Mouse (Mus musculus) B cell, adult 2 months (primary cell): ENCODE measurements around the gene Cpsf6.
"Not testable (repeated sequence)": the region's sequence is repeated elsewhere in the genome, so short reads cannot be mapped to it uniquely, and the experiment has no call there.

Experiments used
- DNase-seq, 2 experiments: peaks; one replicate each; pipeline ENCODE4 v3.0.0; 2022

The Cpsf6 gene

GRCm38 (mm10) chr10:117399196-117399595 lies 19.4 kb upstream of the Cpsf6 start:
- no peak for DNase-seq

DNA sequence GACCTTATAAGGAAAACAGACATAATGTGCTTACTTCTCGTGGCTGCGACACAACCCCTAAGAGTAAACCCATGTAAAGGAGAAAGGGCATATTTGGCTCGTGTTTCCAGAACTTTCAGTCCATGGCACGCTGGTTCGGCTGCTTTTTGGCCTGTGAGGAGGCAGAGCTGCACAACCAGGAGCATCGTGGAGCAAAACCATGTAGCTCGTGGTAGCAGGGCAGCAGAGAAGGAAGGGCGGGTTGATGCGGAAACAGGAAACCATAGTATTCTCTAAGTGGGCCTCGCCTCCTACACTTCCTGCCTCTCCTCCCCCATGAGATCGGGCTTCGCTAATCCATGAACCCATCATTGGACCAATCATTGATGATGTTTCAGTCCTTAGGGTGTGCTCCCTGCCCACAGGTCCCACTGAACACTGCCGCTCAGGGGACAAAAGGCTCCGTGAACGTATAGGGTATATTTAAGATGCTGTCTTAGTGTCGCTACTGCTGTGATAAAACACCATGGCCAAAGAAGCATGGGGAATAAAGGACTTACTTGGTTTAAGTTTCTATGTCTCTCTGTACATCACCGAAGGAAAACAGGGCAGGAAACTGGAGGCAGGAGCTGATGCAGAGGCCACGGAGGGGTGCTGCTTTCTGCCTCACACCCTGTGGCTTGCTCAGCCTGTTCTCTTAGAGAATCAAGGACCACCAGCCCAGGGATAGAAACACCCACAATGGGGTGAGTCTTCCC lies 18.4 kb upstream of the Cpsf6 start:
- DNase-seq, result peak; percentile 55

DNA sequence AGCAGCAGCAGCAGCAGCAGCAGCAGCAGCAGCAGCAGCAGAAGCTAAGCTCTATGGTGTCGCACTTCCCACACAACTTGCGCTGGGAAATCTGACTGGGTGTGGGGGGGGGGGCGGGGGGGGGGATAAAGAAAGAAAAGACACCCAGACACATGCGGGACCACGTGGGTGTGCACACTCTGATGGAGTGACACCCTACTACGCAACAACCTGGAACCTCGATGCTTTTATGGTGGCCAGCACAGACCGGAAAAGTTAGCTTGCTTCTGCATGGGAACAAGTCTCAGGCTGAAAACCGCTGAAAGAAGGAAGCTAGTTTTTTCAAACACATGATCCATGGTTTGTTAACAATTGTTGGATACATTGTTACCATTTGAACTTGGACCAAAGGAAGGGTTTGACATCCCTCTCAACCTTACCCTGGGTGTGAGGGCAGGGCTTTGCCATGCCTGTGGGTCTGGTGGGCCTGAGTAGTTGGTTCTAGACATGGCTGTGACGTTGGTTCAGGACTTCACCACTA lies 17.4 kb upstream of the Cpsf6 start:
- DNase-seq, result no peak

DNA sequence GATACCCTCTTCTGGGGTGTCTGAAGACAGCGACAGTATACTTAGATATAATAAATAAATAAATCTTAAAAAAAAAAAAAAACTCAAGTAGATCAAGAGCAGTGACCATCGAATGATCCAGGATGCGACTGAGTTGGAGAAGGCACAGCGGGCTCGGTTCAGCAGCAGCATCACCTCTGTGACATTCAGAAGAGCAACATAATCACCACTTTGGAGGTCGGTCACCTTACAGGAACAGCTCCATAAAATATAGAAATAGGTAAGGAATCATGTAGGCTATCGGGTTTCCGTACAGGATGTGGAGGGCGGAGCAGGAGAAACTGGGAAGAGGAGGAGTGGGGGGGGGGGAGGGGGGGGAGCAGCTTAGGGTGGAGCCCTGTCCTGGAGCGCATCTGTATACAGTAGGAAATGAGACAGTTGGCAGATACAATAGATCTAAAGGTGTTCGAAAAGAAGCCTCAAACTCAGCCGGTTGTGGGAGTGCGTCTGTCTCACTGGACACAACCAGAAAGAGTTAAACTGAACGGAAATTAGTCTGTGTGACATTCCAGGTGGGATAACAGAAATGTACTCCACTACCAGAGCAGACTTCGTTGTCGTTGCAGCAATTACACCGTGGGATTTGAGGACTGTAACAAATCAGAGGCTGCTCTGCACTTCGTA lies 16.7 kb upstream of the Cpsf6 start:
- DNase-seq, result no peak

- no peak for DNase-seq
These were observed 16.0 kb upstream of the Cpsf6 start for GRCm38 (mm10) chr10:117395801-117396200.

DNA sequence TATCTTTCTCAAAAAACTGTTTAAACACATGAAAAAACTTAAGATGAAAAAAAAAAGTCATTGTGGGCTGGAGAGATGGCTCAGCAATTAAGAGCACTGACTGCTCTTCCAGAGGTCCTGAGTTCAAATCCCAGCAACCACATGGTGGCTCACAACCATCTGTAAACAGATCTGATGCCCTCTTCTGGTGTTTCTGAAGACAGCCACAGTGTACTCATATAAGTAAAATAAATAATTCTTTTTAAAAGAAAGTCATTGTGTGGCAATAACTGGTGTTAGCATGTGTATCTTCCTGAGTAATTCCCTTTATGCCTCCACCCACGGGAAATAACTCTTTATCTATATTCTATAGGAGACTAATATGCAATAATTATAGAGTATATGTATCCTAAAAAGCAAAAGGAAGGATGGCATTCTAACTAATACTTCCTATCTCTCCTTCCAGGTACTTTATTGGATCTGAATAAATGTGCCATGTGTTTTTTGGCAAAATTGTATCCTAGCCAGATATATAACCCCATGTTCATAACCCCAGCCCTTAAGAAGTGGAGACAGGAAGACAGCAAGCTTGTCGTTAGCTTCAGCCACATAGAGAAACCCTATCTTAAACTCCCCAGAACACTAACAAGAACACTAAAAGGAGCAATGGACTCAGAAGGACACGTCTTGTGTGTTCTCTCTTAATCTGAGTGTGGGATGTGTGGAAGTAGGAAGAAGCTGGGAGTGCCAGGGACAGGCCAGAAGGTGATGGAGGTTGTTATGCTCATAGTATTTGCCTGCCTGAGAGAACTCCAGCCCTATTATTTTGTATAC lies 15.1 kb upstream of the Cpsf6 start:
- no peak for DNase-seq

DNA sequence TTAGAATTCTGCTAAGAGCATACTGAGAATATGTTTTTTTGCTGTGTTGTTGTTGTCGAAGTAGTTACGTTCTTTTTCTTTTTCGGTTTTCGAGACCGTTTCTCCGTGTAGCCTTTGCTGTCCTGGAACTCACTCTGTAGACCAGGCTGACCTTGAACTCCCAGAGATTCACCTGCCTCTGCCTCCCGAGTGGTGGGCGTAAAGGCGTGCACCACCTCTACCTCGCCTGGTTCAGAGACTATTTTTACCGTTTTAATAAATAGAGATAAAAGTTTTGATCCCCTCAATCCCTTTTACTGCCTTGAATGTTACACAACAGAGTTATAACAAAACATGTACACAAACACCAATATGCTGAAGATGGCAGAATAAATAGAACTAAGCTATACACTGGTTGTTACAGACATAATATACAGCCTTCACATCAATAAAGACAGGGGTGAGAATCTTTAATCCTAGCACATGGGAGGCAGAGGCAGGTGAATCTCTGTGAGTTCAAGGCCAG lies 14.1 kb upstream of the Cpsf6 start:
- no peak for DNase-seq

- peak; percentile 52 to 53 for DNase-seq
These were observed 13.5 kb upstream of the Cpsf6 start for GRCm38 (mm10) chr10:117393196-117393890.

GRCm38 (mm10) chr10:117392832-117393195 lies 13.0 kb upstream of the Cpsf6 start:
- DNase-seq, result no peak

DNA sequence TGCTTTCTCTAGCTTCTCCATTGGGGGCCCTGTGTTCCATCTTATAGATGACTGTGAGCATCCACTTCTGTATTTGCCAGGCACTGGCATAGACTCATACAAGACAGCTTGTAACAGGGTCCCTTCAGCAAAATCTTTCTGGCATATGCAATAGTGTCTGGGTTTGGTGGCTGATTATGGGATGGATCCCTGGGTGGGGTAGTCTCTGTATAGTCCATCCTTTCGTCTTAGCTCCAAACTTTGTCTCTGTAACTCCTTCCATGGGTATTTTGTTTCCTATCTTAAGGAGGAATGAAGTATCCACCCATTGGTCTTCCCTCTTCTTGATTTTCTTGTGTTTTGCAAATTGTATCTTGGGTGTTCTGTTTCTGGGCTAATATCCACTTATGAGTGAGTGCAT lies 12.6 kb upstream of the Cpsf6 start:
- not testable (repeated sequence) for DNase-seq

GRCm38 (mm10) chr10:117391801-117392200 lies 12.0 kb upstream of the Cpsf6 start:
- no peak for DNase-seq

DNA sequence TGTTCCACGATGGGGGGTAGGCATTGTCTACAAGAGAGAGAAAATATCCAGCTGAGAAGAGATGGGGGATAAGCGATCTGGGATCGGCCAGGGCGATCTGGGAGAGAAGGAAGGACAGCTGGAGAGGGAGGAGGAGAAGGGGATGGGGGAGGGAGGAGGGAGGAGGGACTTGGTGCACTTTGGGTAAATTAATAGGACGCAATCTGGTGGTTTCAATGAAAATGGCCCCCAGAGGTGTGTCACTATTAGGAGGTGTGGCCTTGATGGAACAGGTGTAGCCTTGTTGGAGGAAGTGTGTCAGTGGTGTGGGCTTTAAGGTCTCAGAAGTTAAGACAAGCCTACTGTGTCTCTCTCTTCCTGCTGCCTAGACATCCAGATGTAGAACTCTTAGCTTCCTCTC lies 11.2 kb upstream of the Cpsf6 start:
- DNase-seq, result no peak

GRCm38 (mm10) chr10:117389904-117390875 lies 10.4 kb upstream of the Cpsf6 start:
- DNase-seq, result no peak

GRCm38 (mm10) chr10:117389371-117389740 lies 9.5 kb upstream of the Cpsf6 start:
- DNase-seq, result no peak

GRCm38 (mm10) chr10:117388637-117389370 lies 9.0 kb upstream of the Cpsf6 start:
- no peak for DNase-seq

DNA sequence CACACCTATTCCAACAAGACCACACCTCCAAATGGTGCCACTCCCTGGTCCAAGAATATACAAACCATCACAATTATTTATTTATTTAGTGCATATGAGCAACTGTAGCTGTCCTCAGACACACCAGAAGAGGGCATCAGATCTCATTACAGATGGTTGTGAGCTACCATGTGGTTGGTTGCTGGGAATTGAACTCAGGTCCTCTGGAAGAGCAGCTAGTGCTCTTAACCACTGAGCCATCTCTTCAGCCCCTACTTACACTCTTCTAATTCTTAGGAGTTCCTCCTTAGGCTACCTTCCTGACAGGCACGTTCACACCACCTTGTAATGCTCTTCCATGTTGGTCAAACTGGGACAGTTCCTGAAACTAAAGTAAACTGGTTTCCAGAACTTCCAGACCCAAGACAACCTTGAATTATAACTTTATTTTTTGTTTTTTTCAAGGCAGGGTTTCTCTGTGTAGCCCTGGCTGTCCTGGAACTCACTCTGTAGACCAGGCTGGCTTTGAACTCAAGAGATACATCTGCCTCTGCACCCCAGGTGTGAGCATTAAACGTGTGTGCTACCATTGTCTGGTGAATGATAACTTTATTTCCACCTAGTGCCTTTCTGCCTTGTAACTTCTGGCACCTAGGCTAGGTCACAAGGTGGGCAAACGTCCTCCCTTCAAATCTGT lies 8.3 kb upstream of the Cpsf6 start:
- DNase-seq, result not testable (repeated sequence)

DNA sequence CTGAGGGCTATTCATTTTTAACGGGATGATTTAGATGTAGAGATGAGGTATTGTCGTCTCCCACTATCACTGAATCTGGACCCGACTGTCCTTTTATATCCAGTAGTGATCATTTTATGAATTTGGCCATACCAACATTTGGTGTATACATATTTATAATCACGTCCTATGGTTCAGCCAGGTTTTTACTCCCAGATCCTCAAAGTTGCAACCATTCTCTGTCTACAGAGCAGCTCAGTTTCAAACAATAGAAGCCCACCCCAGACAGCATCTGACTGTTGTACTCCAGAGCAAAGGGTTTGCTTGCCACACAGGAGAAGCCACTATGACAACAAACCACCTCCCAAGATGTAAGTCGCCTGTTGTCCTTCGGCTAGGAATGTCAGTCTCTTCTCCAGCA lies 7.2 kb upstream of the Cpsf6 start:
- DNase-seq, result no peak

- DNase-seq, result no peak
These were observed 6.4 kb upstream of the Cpsf6 start for GRCm38 (mm10) chr10:117386261-117386660.

GRCm38 (mm10) chr10:117385431-117385830 lies 5.6 kb upstream of the Cpsf6 start:
- no peak for DNase-seq

DNA sequence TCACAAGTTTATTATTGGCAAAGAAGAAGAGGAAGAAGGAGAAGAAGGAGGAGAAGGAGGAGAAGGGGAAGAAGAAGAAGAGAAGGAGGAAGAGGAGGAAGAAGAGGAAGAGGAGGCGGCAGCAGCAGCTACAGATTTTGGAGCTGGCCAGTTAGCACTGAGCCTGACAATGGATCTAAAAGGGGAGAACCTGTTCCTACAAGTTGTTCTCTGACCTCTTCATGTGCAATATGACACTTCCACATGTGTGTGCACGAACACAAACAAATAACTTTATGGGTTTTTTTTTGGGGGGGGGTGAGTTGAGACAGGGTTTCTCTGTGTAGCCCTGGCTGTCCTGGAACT lies 5.2 kb upstream of the Cpsf6 start:
- DNase-seq, result no peak
